Mouse (Mus musculus): ENCODE measurements around the gene Tfap2b. TPM values are rescaled to one million over a fixed set of nuclear protein-coding genes. Genes with fewer than 3 reads are reported as not detected.

Tfap2b gene
- total and polyA plus RNA-seq, 3 experiments: not detected

DNA sequence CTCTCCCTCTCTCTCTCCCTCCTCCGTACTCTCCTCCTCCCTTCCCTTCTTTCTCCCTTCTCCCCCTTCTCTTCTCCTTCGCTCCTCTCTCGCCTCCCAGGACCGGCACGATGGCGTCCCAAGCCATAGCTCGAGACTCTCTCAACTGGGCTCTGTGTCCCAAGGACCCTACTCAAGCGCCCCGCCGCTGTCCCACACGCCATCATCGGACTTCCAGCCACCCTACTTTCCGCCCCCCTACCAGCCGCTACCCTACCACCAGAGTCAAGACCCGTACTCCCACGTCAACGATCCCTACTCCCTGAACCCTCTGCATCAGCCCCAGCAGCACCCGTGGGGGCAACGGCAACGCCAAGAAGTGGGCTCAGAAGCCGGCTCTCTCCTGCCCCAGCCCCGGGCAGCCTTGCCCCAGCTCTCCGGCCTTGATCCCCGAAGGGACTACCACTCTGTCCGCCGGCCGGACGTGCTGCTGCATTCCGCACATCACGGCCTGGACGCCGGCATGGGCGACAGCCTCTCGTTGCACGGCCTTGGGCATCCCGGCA lies 5.2 kb downstream of the Tfap2b start:
- Histone ChIP-seq H3K4me1 (ENCODE audit: control insufficient read depth in 1 of 2, insufficient read depth in 2 of 2) (no peaks in the 10 kb centered on the region), H3K9ac (ENCODE audit: insufficient read depth, low read depth) (no peak overlapping the region), H3K27ac (ENCODE audit: insufficient read depth, low read depth) (no peak overlapping the region), H3K36me3 (replicated peaks in 1 of 2; ENCODE audit: control insufficient read depth in 1 of 2, insufficient read depth in 1 of 2, low read length in 1 of 2) (no peaks in the 10 kb centered on the region), H3K4me2 (ENCODE audit: insufficient read depth, low read depth, poor library complexity, severe bottlenecking) (no peak overlapping the region), H3K79me2 (replicated peaks; ENCODE audit: control insufficient read depth, extremely low read depth, insufficient read depth, poor library complexity, severe bottlenecking) (no peaks in the 10 kb centered on the region), H3K4me3 (replicated peaks in 1 of 3; ENCODE audit: low read depth in 2 of 3, low read length in 2 of 3, poor library complexity in 1 of 3) (no peak overlapping the region), H3K9me3 (replicated peaks; ENCODE audit: low read length) (peaks cover 65% of the 10 kb centered on the region), H3K27me3 (replicated peaks) (no peaks in the 10 kb centered on the region)
- in situ Hi-C loops (cut with MboI; ENCODE audit: low pct_ligation_motif_present, low pct_unique_long_range_greater_than_20kb, low sequenced_read_pairs) (no loop called here), dilution Hi-C loops (cut with MboI; ENCODE audit: extremely low pct_ligation_motif_present, extremely low pct_unique_long_range_greater_than_20kb, low sequenced_read_pairs) (no loop called here)
- no peak for DNase-seq (ENCODE audit: extremely low read depth)
- no peak for TF ChIP-seq NRF1 (IDR thresholded peaks at IDR 0.05; ENCODE audit: low read depth, low read length)
- TF ChIP-seq NELFE (IDR thresholded peaks at IDR 0.05; ENCODE audit: low read depth, low read length): no peak
- no peak for TF ChIP-seq ETS1 (conservative IDR thresholded peaks at IDR 0.05; ENCODE audit: low read depth, low read length)

DNA sequence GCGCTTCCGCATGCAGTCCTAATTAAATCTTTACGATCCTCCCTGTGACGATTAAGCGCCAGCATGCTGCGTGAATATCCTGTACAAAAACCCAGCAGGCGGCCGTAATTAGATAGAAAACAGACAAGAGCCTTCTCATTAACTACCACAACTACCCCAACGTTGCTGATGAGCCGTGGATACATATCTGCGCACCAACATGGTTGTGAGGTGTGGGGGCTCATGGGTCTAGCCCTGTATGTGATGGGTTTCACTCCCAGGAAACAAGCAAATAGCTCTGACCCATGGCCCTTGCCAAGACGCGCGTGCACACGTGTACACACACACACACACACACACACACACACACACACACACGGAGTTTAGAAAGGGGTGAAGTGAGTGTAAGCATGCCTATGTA lies 8.7 kb downstream of the Tfap2b start:
- H3K27me3 ChIP-seq (replicated peaks): no peaks in the 10 kb centered on the region
- dilution Hi-C loops (cut with MboI; ENCODE audit: extremely low pct_ligation_motif_present, extremely low pct_unique_long_range_greater_than_20kb, low sequenced_read_pairs): no loop called here
- no peak overlapping the region for H3K9ac ChIP-seq (ENCODE audit: insufficient read depth, low read depth)
- no peaks in the 10 kb centered on the region for H3K36me3 ChIP-seq (replicated peaks in 1 of 2; ENCODE audit: control insufficient read depth in 1 of 2, insufficient read depth in 1 of 2, low read length in 1 of 2)
- H3K4me2 ChIP-seq (ENCODE audit: insufficient read depth, low read depth, poor library complexity, severe bottlenecking): no peak overlapping the region
- no peak overlapping the region for H3K27ac ChIP-seq (ENCODE audit: insufficient read depth, low read depth)
- H3K79me2 ChIP-seq (replicated peaks; ENCODE audit: control insufficient read depth, extremely low read depth, insufficient read depth, poor library complexity, severe bottlenecking): no peaks in the 10 kb centered on the region
- H3K4me1 ChIP-seq (ENCODE audit: control insufficient read depth in 1 of 2, insufficient read depth in 2 of 2): no peaks in the 10 kb centered on the region
- H3K4me3 ChIP-seq (replicated peaks in 1 of 3; ENCODE audit: low read depth in 2 of 3, low read length in 2 of 3, poor library complexity in 1 of 3): no peak overlapping the region
- TF ChIP-seq KAT2A (IDR thresholded peaks at IDR 0.05; ENCODE audit: insufficient replicate concordance, low read length): no peak
- no peak for TF ChIP-seq MAX (IDR thresholded peaks at IDR 0.05; ENCODE audit: low read length)
- no peak for TF ChIP-seq NRF1 (IDR thresholded peaks at IDR 0.05; ENCODE audit: low read depth, low read length)
- TF ChIP-seq IRF4 (IDR thresholded peaks at IDR 0.05; ENCODE audit: low read depth, low read length): no peak
- TF ChIP-seq CTCF (conservative IDR thresholded peaks at IDR 0.05 in 1 of 2, IDR thresholded peaks at IDR 0.05 in 1 of 2; ENCODE audit: low read depth in 2 of 2, low read length in 2 of 2): no peak
- TF ChIP-seq SMC3 (IDR thresholded peaks at IDR 0.05; ENCODE audit: low read depth, low read length): no peak
- TF ChIP-seq ZMIZ1 (IDR thresholded peaks at IDR 0.05; ENCODE audit: low read depth, low read length): no peak
- TF ChIP-seq JUN (IDR thresholded peaks at IDR 0.05; ENCODE audit: insufficient read depth, low read depth, low read length): no peak
- no peak for TF ChIP-seq MAFK (IDR thresholded peaks at IDR 0.05; ENCODE audit: insufficient replicate concordance, low read length)
- in situ Hi-C loops (cut with MboI; ENCODE audit: low pct_ligation_motif_present, low pct_unique_long_range_greater_than_20kb, low sequenced_read_pairs): no loop called here
- peaks cover 52% of the 10 kb centered on the region for H3K9me3 ChIP-seq (replicated peaks; ENCODE audit: low read length)
- no peak for DNase-seq (ENCODE audit: extremely low read depth)

DNA sequence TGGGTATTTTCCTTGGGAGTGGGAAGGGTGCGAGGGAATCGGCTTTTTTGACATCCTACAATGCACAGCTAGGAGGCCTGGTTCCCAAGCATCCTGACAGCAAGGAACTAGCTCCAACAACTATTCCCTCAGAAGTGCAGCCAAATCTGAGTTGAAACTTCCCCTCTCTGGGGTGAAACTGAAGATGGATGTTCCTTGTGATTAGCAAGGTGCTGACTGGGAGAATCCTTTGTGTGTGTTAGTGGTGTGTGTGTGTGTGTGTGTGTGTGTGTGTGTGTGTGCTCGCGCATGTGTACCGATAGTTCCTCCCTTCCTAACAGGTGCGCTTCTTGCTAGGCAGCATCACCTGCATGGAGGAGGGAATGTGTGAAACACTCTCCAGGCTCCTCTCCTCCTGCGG lies 9.5 kb downstream of the Tfap2b start:
- Histone ChIP-seq H3K79me2 (replicated peaks; ENCODE audit: control insufficient read depth, extremely low read depth, insufficient read depth, poor library complexity, severe bottlenecking) (no peaks in the 10 kb centered on the region), H3K4me2 (ENCODE audit: insufficient read depth, low read depth, poor library complexity, severe bottlenecking) (no peak overlapping the region), H3K4me1 (ENCODE audit: control insufficient read depth in 1 of 2, insufficient read depth in 2 of 2) (no peaks in the 10 kb centered on the region), H3K36me3 (replicated peaks in 1 of 2; ENCODE audit: control insufficient read depth in 1 of 2, insufficient read depth in 1 of 2, low read length in 1 of 2) (no peaks in the 10 kb centered on the region), H3K27me3 (replicated peaks) (no peaks in the 10 kb centered on the region), H3K9me3 (replicated peaks; ENCODE audit: low read length) (peaks cover 46% of the 10 kb centered on the region), H3K9ac (ENCODE audit: insufficient read depth, low read depth) (no peak overlapping the region), H3K27ac (ENCODE audit: insufficient read depth, low read depth) (no peak overlapping the region), H3K4me3 (replicated peaks in 1 of 3; ENCODE audit: low read depth in 2 of 3, low read length in 2 of 3, poor library complexity in 1 of 3) (no peak overlapping the region)
- in situ Hi-C loops (cut with MboI; ENCODE audit: low pct_ligation_motif_present, low pct_unique_long_range_greater_than_20kb, low sequenced_read_pairs) (no loop called here), dilution Hi-C loops (cut with MboI; ENCODE audit: extremely low pct_ligation_motif_present, extremely low pct_unique_long_range_greater_than_20kb, low sequenced_read_pairs) (no loop called here)
- no peak for TF ChIP-seq ELF1 (IDR thresholded peaks at IDR 0.05; ENCODE audit: low read depth, low read length)
- no peak for TF ChIP-seq TBP (conservative IDR thresholded peaks at IDR 0.05; ENCODE audit: low read depth, low read length)
- no peak for TF ChIP-seq JUND (conservative IDR thresholded peaks at IDR 0.05; ENCODE audit: low read depth, low read length)
- TF ChIP-seq CTCF (conservative IDR thresholded peaks at IDR 0.05 in 1 of 2, IDR thresholded peaks at IDR 0.05 in 1 of 2; ENCODE audit: low read depth in 2 of 2, low read length in 2 of 2): no peak
- no peak for TF ChIP-seq IRF4 (IDR thresholded peaks at IDR 0.05; ENCODE audit: low read depth, low read length)
- DNase-seq (ENCODE audit: extremely low read depth): no peak

Measured in CH12.LX (cell line).